Mouse (Mus musculus) ES-Bruce4 (cell line): ENCODE data around the gene Taok3. TPM values are rescaled to one million over a fixed set of nuclear protein-coding genes. Genes with fewer than 3 reads are reported as not detected.

Experiments used
- H3K27ac ChIP-seq: 2 replicates; pipeline ENCODE4 v1.5.1; 2012; ENCODE audit warnings: low read length, inconsistent platforms; ENCODE audit not compliant: insufficient read depth
- H3K27me3 ChIP-seq: 2 replicates; pipeline ENCODE4 v1.6.1; 2012; ENCODE audit warnings: mild to moderate bottlenecking, low read length, inconsistent platforms; ENCODE audit not compliant: control insufficient read depth, poor library complexity, insufficient read depth, severe bottlenecking
- H3K36me3 ChIP-seq: 2 replicates; pipeline ENCODE4 v1.6.1; 2012; ENCODE audit warnings: inconsistent platforms, mild to moderate bottlenecking, low read length, moderate library complexity; ENCODE audit not compliant: control insufficient read depth, poor library complexity, insufficient read depth, severe bottlenecking
- H3K4me1 ChIP-seq: one replicate; pipeline ENCODE4 v1.8.1; 2011; ENCODE audit warnings: low read length; ENCODE audit not compliant: control insufficient read depth, insufficient read depth
- H3K4me3 ChIP-seq: 2 replicates; pipeline ENCODE4 v1.5.1; 2011; ENCODE audit warnings: low read depth, mild to moderate bottlenecking, low read length
- H3K9ac ChIP-seq: 2 replicates; pipeline ENCODE4 v1.6.1; 2012; ENCODE audit warnings: low read depth, mild to moderate bottlenecking, inconsistent platforms; ENCODE audit not compliant: poor library complexity, severe bottlenecking
- H3K9me3 ChIP-seq: replicated peaks from 2 replicates; pipeline ENCODE4 v1.6.1; 2012; ENCODE audit warnings: mild to moderate bottlenecking, low read length, inconsistent platforms; ENCODE audit not compliant: control insufficient read depth, poor library complexity, insufficient read depth, severe bottlenecking
- CTCF ChIP-seq: IDR thresholded peaks from one replicate; pipeline ENCODE4 v1.8.1; 2011; ENCODE audit warnings: low read depth, low read length
- EP300 ChIP-seq: IDR thresholded peaks from 2 replicates; pipeline ENCODE4 v1.6.1; 2011; ENCODE audit warnings: low read depth, low read length; ENCODE audit not compliant: insufficient read depth
- POLR2A ChIP-seq: IDR thresholded peaks from one replicate; pipeline ENCODE4 v1.8.1; 2011; ENCODE audit warnings: low read length; ENCODE audit not compliant: insufficient read depth
- polyA plus RNA-seq: library from polyadenylated mRNA; stranded (reverse); fragments of >200 nt; gene quantifications from 2 replicates; pipeline ENCODE4 v1.2.4, GENCODE M21; 2011; ENCODE audit warnings: low read depth; ENCODE audit not compliant: missing spikeins, insufficient read depth, insufficient read length

Gene Taok3
- polyA plus RNA-seq, 1 experiment = 27.3 TPM

- Histone ChIP-seq H3K27me3 (no peaks in the 10 kb centered on the region), H3K9me3 (no peaks in the 10 kb centered on the region), H3K27ac (no peak overlapping the region), H3K4me3 (no peak overlapping the region), H3K36me3 (no peaks in the 10 kb centered on the region), H3K9ac (no peak overlapping the region), H3K4me1 (no peaks in the 10 kb centered on the region)
- no peak for TF ChIP-seq EP300
- TF ChIP-seq POLR2A = no peak
- TF ChIP-seq CTCF = no peak
These were observed 43.9 kb downstream of the Taok3 start for GRCm38 (mm10) chr5:117163790-117164189.

GRCm38 (mm10) chr5:117164516-117164915 lies 44.6 kb downstream of the Taok3 start:
- H3K36me3 ChIP-seq = no peaks in the 10 kb centered on the region
- H3K9me3 ChIP-seq = no peaks in the 10 kb centered on the region
- H3K9ac ChIP-seq = no peak overlapping the region
- H3K27me3 ChIP-seq = no peaks in the 10 kb centered on the region
- H3K4me1 ChIP-seq = no peaks in the 10 kb centered on the region
- TF ChIP-seq EP300 (no peak), POLR2A (no peak), CTCF (no peak)
- H3K27ac ChIP-seq = no peak overlapping the region
- no peak overlapping the region for H3K4me3 ChIP-seq

- no peak for TF ChIP-seq POLR2A
- no peak for TF ChIP-seq CTCF
- TF ChIP-seq EP300 = no peak
These were observed 45.0 kb downstream of the Taok3 start for GRCm38 (mm10) chr5:117164923-117165322.

GRCm38 (mm10) chr5:117165946-117166345 lies 46.0 kb downstream of the Taok3 start:
- H3K27me3 ChIP-seq = no peaks in the 10 kb centered on the region

More at GRCm38 (mm10) chr5:117164923-117165322, 45.0 kb downstream of the Taok3 start:
- H3K36me3 ChIP-seq = no peaks in the 10 kb centered on the region
- H3K9me3 ChIP-seq = no peaks in the 10 kb centered on the region
- no peaks in the 10 kb centered on the region for H3K4me1 ChIP-seq
- H3K9ac ChIP-seq = no peak overlapping the region
- no peak overlapping the region for H3K4me3 ChIP-seq
- no peak overlapping the region for H3K27ac ChIP-seq
- no peaks in the 10 kb centered on the region for H3K27me3 ChIP-seq

GRCm38 (mm10) chr5:117166811-117167365 lies 47.0 kb downstream of the Taok3 start:
- Histone ChIP-seq H3K36me3 (no peaks in the 10 kb centered on the region), H3K27me3 (no peaks in the 10 kb centered on the region), H3K9ac (no peak overlapping the region), H3K4me1 (no peaks in the 10 kb centered on the region), H3K4me3 (no peak overlapping the region), H3K27ac (no peak overlapping the region), H3K9me3 (no peaks in the 10 kb centered on the region)
- no peak for TF ChIP-seq EP300
- TF ChIP-seq POLR2A = no peak
- TF ChIP-seq CTCF = no peak

More at GRCm38 (mm10) chr5:117165946-117166345, 46.0 kb downstream of the Taok3 start:
- H3K9me3 ChIP-seq = no peaks in the 10 kb centered on the region
- H3K27ac ChIP-seq = no peak overlapping the region
- no peak overlapping the region for H3K4me3 ChIP-seq
- no peaks in the 10 kb centered on the region for H3K4me1 ChIP-seq
- H3K9ac ChIP-seq = no peak overlapping the region
- H3K36me3 ChIP-seq = no peaks in the 10 kb centered on the region
- TF ChIP-seq EP300 (no peak), CTCF (no peak), POLR2A (no peak)

- no peak overlapping the region for H3K27ac ChIP-seq
- TF ChIP-seq EP300 (no peak), CTCF (no peak), POLR2A (no peak)
- H3K4me3 ChIP-seq = no peak overlapping the region
- H3K36me3 ChIP-seq = no peaks in the 10 kb centered on the region
- no peaks in the 10 kb centered on the region for H3K4me1 ChIP-seq
- H3K27me3 ChIP-seq = no peaks in the 10 kb centered on the region
- H3K9me3 ChIP-seq = no peaks in the 10 kb centered on the region
- no peak overlapping the region for H3K9ac ChIP-seq
These were observed 48.6 kb downstream of the Taok3 start for GRCm38 (mm10) chr5:117168351-117169100.
